Mouse (Mus musculus) bone marrow macrophage, adult 2 months (primary cell): ENCODE data around the gene Tmem92.

Source experiments
- CTCF ChIP-seq: IDR thresholded peaks from 2 replicates; pipeline ENCODE4 v1.5.1; 2012; ENCODE audit warnings: low read depth, mild to moderate bottlenecking, low read length, moderate library complexity
- POLR2A ChIP-seq: IDR thresholded peaks from 2 replicates; pipeline ENCODE4 v1.6.1; 2012; ENCODE audit warnings: mild to moderate bottlenecking, low read depth, low read length, borderline replicate concordance

DNA sequence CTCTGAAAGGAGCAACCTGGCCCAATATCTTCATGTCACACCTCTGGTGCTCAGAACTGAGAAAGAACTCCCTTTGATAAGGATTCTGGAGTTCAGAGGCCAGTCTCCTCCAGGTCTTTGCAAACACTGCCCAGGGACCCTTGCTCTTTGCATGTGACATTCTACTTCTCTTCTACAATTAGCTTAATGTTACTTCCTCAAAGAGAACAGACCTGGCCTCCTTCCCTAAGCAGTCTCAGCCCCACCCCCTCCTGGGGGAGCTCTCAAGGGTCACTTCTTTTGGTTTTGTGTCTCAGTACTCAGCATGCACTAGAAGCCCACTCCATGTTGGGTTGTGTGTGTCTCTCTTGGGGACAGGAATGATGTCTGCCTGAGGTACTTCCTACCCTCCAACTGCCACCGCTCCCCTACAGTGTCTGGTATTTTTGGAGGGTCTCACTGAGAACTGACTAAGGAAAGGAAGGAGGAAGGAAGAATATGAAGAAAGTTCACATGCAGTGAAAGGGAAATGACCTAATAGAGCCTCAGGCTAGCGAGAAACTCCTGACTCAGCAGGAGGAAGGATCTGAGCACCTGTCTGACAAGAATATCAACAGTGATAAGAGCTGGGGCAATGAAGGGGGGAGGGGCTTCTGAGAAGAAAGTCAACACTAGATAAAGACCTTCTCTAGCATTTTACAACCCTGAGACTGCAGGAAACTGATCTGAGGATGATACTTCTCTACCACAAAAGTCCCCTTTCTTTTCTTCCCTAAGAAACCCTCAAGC is 29.4 kb downstream of the Tmem92 start:
- TF ChIP-seq CTCF: no peak
- TF ChIP-seq POLR2A: no peak
